Mouse (Mus musculus) layer of hippocampus, adult 11-12 months (tissue): ENCODE measurements around the gene Slc27a2.
"Not testable (repeated sequence)": the region's sequence is repeated elsewhere in the genome, so short reads cannot be mapped to it uniquely, and the experiment has no call there.

Experiments used
- DNase-seq: peaks from one replicate; pipeline ENCODE4 v3.0.0; 2022; ENCODE audit warnings: low spot score

Gene Slc27a2

DNA sequence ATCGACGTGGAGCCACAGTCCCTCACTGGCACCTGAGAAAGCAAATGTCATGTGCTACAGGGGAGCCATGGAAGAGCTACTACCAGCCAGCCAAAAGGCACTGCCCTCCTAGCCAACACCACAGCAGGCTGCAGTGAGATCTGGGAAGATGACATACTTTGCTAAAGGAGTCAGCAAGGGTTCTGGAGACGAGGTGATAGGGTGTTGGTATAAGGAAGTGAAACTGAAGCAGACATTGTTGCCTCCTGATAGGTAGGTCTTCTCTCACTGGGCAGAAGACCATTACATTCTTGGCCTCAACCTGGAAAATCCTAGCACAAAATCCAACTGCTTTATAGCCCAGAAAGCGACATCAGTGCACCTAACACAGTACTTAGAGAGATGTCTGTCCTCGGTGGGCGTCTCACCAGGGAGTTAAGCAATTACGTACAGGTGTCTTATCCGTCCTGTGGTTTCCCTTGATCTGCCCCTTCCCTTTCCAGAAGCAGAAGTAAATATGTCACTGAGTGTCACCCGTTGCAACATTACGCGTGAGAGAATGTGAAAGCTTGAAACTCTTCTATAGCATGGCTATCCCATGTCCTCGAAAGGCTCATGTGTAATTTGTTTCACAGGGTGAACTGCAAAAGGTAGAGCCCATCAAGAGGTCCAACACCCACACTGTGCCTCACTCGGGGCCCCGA lies 49.9 kb downstream of the Slc27a2 start:
- no peak for DNase-seq

GRCm38 (mm10) chr2:126606061-126606687 lies 54.0 kb downstream of the Slc27a2 start:
- no peak for DNase-seq

GRCm38 (mm10) chr2:126606688-126607062 lies 54.5 kb downstream of the Slc27a2 start:
- DNase-seq: no peak

- no peak for DNase-seq
Observed at GRCm38 (mm10) chr2:126607553-126608203, 55.5 kb downstream of the Slc27a2 start.

DNA sequence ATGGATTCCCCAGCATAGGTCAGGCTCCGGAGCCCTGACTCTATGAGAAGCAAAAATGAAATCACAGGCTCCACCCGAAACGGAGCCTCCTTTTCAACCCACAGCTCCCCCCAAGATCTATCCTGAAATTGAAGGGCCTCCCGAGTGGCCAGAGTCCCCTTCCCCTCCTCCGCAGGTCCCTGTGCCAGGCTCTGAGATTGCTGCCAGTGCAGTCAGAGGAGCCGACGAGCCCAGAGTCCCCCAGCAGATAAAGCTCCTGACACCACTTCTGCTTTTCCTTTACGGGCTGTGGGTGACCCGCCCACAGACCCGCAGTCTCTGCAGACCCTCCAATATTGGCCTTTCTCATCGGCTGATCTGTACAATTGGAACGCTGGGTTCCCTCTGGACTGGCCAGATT lies 57.4 kb downstream of the Slc27a2 start:
- DNase-seq: not testable (repeated sequence)

GRCm38 (mm10) chr2:126615355-126615754 lies 63.1 kb downstream of the Slc27a2 start:
- no peak for DNase-seq

- no peak for DNase-seq
Observed at GRCm38 (mm10) chr2:126618470-126619179, 66.4 kb downstream of the Slc27a2 start.

- DNase-seq: no peak
Observed at GRCm38 (mm10) chr2:126619249-126619704, 67.1 kb downstream of the Slc27a2 start, which contains the start of gene Hdc. Hdc (minus strand) TSS chr2:126619299.

GRCm38 (mm10) chr2:126622455-126622854 lies 70.2 kb downstream of the Slc27a2 start:
- no peak for DNase-seq

DNA sequence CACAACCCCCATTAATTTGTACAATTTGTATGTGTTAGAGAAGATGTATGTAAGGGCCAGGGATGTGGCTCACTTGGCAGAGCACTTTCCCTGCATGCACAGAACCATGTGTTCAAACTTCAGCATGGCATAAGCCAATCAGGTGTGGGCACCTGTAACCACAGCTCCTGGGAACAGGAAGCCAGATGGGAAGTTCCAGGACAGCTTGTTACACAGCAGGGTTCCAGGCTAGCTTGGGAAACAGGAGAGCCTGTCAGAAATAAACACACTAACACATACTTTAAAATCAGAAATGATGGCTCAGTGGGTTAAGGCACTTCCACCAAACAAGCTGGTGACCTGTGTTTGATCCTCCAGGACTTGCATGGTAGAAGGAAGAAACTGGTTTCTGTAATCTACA lies 70.9 kb downstream of the Slc27a2 start:
- DNase-seq: no peak

GRCm38 (mm10) chr2:126628455-126628995 lies 76.3 kb downstream of the Slc27a2 start:
- DNase-seq: no peak

- no peak for DNase-seq
Observed at GRCm38 (mm10) chr2:126633165-126633564, 81.0 kb downstream of the Slc27a2 start.

DNA sequence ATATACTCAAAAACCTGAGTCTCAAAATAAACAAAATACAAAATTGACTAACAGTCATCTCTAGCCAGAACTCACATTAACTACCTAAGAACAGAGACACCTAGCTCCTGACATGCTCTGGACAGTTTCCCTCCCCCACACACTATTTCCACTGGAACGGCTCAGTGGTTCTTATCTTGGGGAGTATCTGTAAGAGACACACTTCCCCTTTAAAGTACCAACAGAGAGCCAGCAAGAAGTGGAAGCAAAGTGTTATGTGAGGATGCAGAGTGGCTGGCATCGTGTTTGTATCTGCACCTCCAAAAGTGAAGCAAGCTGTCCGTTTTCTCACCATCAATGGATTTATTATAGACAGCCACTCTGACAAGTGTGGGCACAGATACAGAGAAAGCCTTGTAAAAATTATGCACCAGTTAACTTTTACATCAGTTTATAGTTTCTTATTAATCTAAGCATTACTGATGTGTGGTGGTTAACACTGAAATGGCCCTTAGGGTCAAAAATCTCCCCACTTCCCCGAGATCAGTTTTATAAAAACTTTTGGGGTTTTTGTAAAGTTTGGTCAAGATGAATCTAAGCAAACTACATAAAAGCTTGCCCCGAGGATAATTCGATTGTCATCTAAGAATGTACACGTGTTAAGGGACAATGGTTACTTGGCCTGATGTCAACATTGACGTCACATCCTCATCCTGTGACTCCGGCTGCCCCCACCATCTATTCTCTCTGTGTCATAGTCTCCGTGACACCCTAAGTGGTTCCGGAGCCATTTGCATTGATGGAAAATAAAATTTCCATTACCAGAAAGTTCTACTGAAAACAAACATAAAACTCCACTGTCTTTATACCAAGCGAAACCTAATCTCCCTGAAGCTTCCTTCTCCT lies 84.0 kb downstream of the Slc27a2 start:
- DNase-seq: no peak
